Mouse (Mus musculus) pancreas, adult 10 weeks (tissue): Measurements from ENCODE around the gene Cep131. TPM values are rescaled to one million over a fixed set of nuclear protein-coding genes. Genes with fewer than 3 reads are reported as not detected.

Source experiments
- polyA plus RNA-seq: library from polyadenylated mRNA; stranded (reverse); fragments of 350-450 nt; fragmentation: Illumina TruSeq; extraction: RNeasy Lipid Tissue Mini Kit (QIAGEN cat#74804); gene quantifications from one replicate; pipeline ENCODE4 v1.2.3, GENCODE M21; 2015; ENCODE audit warnings: low read depth, low replicate concordance; ENCODE audit not compliant: insufficient read depth

Cep131 gene
- 9.6 TPM for polyA plus RNA-seq

GRCm38 (mm10) chr11:120086702-120087152 is at the start of gene Cep131:
Gene Cep131 (minus strand): TSS chr11:120086827.

DNA sequence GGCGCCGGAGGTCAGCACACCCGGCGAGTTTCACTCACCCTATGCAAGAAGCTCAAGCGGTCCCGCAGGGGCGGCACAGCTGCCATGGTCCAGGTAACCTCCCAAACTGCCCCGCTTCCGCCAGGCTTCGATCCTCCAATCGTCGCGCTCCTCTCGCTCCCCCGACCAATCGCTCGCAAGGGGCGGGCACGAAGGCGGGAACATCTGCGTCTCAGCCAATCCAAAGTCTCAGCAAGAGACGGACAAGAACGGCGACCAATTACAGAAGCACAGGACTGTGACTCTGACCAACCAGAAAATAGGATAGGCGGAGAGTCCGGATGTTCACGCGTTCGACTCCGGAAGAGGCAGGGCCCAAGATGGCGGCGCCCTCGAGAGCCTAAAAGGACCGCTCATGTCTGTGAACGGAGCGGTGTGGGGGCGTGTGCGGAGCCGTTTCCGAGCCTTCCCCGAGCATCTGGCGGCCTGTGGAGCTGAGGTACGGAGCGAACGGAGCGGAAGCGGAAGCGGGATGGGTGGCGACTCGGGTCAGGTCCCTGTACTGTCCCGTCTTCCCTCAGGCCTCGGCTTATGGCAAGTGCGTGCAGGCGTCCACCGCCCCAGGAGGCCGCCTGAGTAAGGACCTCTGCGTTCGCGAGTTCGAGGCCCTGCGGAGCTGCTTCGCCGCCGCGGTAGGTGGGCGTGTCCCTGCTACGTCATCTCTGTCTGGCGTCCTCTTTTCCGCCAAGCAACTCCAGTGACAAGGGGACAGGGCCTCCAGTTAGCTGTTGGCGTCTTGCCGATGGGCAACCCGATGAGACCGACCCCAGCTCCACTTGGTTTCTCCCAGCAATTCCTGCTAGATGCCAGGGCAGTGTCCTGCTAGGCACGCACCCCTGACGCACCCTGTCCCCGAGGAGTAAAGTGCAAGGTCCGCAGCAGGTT is 12.2 kb upstream of the Cep131 start, which contains the start of the genes Tepsin and Ndufaf8:
Gene Tepsin (minus strand): TSS at position 144 of the 924 bp plus-strand sequence.
Gene Ndufaf8 (plus strand): TSS at position 341 of the 924 bp plus-strand sequence.

GRCm38 (mm10) chr11:120046553-120047191 is 40.0 kb downstream of the Cep131 start, which contains the start of gene Aatk:
Gene Aatk (minus strand): TSS chr11:120047167.

Other genes with a start within 250 kb of the Cep131 start
- gene Chmp6, start 173.4 kb downstream of the Cep131 start, polyA plus RNA-seq, result 7.9 TPM
- 14.7 TPM for gene Baiap2, start 144.1 kb downstream of the Cep131 start, polyA plus RNA-seq
- gene Aatk, start 39.7 kb downstream of the Cep131 start, polyA plus RNA-seq, result 3.7 TPM
- gene Tepsin, start 11.9 kb upstream of the Cep131 start, polyA plus RNA-seq, result 11.9 TPM
- 16.9 TPM for gene Ndufaf8, start 12.1 kb upstream of the Cep131 start, polyA plus RNA-seq
- gene Slc38a10, start 64.5 kb upstream of the Cep131 start, polyA plus RNA-seq, result 29.3 TPM
- 4.6 TPM for gene Bahcc1, start 146.1 kb upstream of the Cep131 start, polyA plus RNA-seq